Mouse (Mus musculus): ENCODE results near the gene Lrrc40.

DNA sequence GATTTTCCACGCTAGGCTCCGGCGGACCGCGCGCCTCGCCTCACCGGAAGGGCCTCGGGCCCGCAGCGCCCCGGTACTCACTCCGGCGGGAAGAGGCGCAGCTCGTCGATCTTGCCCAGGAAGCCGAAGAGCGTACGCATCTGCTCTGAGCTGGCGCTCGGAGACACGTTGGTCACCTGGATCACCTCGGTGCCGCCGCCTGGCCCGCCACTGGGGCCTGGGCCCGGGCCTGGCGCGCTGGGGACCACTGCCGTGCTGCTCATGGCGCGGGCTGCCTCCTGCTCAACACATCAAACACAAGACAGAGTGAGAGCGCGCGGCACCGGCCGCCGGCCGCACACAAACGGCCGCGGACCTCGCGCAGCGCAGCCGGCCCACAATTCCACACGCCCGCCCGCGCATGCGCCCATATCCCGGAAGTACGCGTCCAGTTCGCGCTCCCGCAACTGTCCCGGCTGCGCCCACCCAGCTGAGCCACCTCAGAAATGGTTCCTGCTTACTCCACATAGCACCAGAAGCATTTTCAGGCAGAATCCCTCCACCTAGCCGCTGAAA, 5.0 kb upstream of the Lrrc40 start:
- peak; percentile 25; the same call in 1 of the 2 replicates for TF ChIP-seq POLR2A (IDR thresholded peaks at IDR 0.05; ENCODE audit: insufficient read depth, low read depth, low read length)
- TF ChIP-seq EP300 (IDR thresholded peaks at IDR 0.05; ENCODE audit: insufficient read depth, low read depth, low read length) = peak; percentile 33; the same call in 1 of the 2 replicates
- no peak for TF ChIP-seq CTCF (IDR thresholded peaks at IDR 0.05)

Data from heart, adult 2 months (tissue).